Mouse (Mus musculus) frontal cortex, postnatal 14 days (tissue): ENCODE data around the gene Wdr89.

Source experiments
- DNase-seq, 2 experiments: peaks; one replicate each; pipeline ENCODE4 v3.0.0; 2022; ENCODE audit warnings: low spot score in 2 of 2

Wdr89 gene

DNA sequence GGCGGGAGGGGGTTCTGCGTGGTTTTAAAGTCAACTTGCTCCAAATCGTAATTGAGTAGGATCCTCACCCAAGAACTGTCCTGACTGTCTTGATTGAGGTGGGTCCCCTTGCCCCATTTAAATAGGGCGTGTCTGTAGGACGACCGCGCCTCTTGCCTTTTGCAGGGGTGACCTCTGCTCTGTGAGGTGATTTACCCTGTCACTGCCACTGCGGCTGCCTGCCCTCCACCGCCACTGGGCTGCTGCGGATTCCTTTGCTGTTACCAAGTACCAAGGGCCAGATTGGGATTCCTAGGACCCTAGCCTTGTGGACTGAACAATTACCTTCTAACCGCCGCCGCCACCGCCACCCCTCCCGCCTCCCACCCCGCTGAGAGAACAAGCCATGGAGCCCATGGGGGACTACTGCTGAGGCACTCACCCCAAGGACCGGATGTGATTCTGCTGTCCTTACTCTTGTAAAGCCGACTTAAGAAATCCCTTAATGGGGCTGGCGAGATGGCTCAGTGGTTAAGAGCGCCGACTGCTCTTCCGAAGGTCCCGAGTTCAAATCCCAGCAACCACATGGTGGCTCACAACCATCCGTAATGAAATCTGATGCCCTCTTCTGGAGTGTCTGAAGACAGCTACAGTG is 53.1 kb downstream of the Wdr89 start:
- DNase-seq = no peak

DNA sequence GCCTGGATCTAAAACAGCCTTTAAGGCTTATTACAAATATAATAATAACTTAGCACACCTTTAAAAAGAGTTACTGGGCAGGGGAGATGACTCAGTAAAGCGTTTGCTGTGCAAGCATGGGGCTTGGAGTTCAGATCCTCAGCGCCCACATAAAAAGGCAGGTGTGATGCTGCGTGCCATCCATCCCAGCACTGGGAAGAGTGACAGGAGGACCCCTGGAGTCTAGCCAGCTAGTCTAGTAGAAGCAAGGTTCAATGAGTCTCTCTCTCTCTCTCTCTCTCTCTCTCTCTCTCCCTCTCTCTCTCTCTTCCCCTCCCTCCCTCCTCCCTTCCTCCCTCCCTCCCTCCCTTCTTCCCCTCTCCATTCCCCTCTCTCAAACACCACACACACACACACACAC is 53.8 kb downstream of the Wdr89 start:
- DNase-seq = no peak

- DNase-seq = no peak
Measured at GRCm38 (mm10) chr12:75612711-75613110, 56.6 kb downstream of the Wdr89 start.

GRCm38 (mm10) chr12:75599490-75599889 is 69.8 kb downstream of the Wdr89 start:
- no peak for DNase-seq

DNA sequence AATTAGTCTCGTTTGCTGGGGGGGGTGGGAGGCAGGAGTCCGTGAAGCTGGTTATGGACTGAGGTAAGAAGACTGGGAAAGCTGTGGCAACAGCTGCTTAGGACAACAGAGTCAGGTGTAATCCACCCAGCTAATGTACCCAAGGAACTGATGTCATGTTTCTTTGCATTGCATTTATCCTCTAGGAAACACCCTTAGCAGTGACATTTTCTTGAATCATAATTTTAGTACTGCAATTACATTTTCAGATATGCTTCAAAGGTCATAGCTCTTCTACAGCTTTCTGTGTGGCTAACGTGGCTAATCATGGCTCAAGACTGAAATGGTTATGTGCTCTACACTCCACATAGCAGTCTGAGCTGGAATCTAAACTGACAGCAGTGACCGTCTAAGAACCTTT is 70.3 kb downstream of the Wdr89 start:
- no peak for DNase-seq

GRCm38 (mm10) chr12:75597707-75598106 is 71.6 kb downstream of the Wdr89 start:
- no peak for DNase-seq

DNA sequence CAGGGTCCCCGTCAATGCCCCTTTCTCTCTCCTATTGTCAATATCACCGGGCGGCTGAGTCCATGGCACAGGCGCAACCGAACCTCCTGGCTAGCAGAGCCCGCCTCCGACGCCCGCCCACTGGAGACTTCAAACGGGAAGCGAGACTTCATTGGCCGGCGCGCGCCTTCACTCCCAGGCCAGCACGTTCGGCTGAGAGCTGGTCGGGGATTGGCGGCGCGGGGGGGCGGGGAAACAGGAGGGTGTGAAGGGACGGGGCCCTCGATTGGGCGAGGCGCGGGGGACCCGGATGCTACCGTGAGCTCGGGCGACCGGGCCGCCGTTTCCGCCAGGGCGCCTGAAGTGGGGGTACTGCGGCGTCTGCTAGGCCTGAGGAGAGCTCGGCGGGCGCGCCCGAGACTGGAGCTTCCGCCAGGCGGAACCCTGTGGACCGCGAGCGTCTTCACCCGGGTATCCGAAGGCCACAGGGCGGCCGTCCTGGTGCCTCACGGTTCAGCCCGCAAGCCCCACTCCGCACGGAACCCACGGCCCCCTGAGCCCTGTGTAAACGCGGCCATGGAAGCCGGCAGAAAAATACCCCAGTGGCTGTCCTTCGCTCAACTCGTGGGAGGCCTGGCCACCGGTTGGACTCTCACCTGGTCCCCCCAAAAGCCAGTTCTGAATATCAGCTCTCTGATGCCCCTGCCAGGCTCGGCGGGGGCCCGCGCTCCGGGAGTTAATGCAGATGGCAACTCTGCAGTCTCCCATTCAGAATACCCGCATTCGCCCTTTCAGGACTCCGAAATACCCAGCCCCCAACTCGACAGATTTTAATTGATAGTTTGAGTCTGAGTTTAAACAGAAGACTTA is 73.0 kb downstream of the Wdr89 start, which contains the start of gene Ppp2r5e:
Ppp2r5e (minus strand) TSS at position 92 of the 849 bp plus-strand sequence.
- peak; percentile 97 to 98 for DNase-seq

DNA sequence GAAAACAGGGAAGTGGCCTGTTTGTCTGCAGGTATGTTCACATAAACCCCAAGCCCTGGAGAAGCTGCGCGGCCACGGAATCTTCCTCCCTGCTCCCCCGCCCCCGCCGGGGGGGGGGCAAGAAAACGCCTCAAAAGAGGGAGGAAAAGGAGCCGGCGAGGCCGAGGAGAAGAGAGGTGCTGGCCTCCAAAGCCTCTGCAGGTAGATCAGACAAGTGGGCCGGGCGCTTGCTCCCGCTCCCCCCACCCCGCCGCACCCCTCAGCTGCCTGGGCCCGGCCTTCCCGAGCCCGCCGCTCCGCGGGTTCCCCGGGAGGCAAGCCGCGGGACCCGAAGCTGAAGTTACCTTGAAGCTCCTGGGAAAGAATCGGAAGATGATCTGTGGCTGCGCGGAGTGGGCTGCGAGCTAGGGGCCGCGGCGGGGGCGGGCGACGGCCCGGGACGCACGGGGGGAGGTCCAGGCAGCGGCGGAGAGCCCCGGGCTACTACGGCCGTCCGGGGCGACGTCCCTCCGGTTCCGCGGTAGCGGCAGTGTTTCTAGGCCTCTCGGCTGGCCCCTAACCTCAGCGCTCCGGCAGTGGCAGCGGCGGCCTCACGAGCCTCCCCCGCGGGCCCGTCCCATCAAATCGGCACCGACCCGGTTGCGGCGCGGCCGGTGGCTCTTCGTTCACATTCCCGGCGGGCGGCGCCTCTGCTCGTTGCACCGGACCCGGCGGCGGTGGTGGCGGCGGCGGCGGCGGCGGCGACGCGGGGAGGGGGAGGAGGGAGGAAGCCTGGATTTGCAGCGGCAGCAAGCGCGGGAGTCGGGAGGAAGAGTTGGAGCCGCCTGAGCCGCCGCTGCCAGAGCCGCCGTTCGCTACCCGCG is 73.8 kb downstream of the Wdr89 start:
- peak in 1 of 2 experiments; percentile 21 for DNase-seq

- no peak for DNase-seq
Measured at GRCm38 (mm10) chr12:75594404-75594803, 74.9 kb downstream of the Wdr89 start.

DNA sequence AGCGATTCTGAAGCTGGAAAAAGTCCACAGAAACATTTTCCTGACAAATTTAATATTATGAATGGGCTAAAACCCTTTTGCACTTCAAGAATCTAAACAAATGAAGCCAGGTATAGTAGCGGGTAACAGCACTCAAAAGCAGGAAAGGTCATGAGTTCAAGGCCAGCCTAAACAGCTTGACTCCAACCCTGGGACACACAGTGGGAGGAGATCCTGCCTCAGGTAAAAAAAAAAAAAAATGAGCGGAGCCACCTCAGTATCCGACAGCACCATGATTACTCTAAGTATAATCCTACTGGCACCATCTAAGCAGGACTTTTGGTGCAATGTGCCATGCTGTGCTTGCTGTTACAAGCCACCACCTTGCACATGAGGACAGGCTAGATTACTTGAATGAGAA is 75.5 kb downstream of the Wdr89 start:
- no peak for DNase-seq

DNA sequence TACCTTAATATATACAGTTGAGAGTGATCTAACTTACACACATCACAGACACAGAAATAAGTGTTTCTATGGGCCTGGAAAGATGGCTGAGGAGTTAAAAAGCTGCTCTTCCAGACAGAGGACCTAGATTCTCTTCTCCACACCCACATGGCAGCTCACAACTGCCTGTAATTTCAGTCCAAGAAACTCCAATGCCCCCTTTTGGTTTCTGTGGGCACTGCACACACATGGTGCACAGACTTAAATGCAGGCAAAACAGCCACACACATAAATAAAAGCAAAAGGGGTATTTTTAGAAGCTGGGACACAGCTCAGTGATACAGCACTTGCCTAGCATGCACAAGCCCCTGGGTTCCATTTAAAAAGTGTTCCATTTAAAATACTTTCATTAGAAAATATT is 81.8 kb downstream of the Wdr89 start:
- DNase-seq = no peak

DNA sequence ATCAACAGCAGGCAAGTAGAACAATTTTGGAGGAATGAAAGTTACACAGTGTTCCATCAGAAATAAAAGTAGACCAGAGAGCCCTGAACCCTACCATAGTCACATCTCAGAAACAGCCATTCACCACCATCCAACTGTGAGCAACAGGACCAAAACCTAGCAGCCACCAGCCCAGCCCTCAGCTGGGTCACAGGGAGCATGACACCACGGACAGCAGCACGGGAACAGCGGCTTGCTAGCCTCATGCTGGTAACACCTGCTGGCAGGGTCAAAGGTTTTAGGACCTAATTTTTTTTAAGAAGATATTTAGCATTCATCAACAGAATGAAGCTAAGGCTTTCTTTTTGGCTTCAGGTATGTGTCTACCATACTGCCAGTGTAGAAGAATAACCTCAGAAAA is 85.6 kb downstream of the Wdr89 start:
- DNase-seq = no peak
